In genomic region chr2:4582930-4583329, GRCm38 (mm10) we compare ENCODE assay signal across 24 mouse cellular contexts.
DNase-seq lines count a peak whose midpoint lies in the region; ATAC-seq lines count a peak whose summit lies in the region.
"Had no signal": no experiment of that assay in that cellular context is flagged by ENCODE, and none has a peak within 500 bp of the region (broad histone marks: within the 10 kb centered on the region; RNA-seq: fewer than 3 reads in every experiment).

No protein-coding gene starts in this region.

- no peak for ATAC-seq in embryonic facial prominence, embryonic 11.5 days (replicated peaks; ENCODE audit: insufficient number of reproducible peaks, low FRiP score, low TSS enrichment, low read depth)
- no peak for ATAC-seq in limb, embryonic 12.5 days (ENCODE audit: insufficient number of reproducible peaks, insufficient read depth, low FRiP score, low TSS enrichment, low read depth)
- ATAC-seq in hindbrain, embryonic 12.5 days (ENCODE audit: low FRiP score): no peak
- ATAC-seq: CD4-positive, CD25-positive, alpha-beta regulatory T cell, adult 4 months; forebrain, embryonic 14.5 days; hindbrain, postnatal 0 days had no signal

- H3K36me3 ChIP-seq in embryonic facial prominence, embryonic 11.5 days (replicated peaks; ENCODE audit: control insufficient read depth, insufficient read depth, low read depth, low read length): peaks cover 4% of the 10 kb centered on the region
- H3K36me3 ChIP-seq in embryonic facial prominence, embryonic 10.5 days (replicated peaks): peaks cover 83% of the 10 kb centered on the region
- peaks cover 62% of the 10 kb centered on the region for H3K36me3 ChIP-seq in limb, embryonic 12.5 days
- peaks cover 50% of the 10 kb centered on the region for H3K36me3 ChIP-seq in hindbrain, embryonic 12.5 days

- H3K9ac ChIP-seq in embryonic facial prominence, embryonic 11.5 days (replicated peaks; ENCODE audit: low read length): no peak overlapping the region
- H3K9ac ChIP-seq in limb, embryonic 12.5 days (replicated peaks): no peak overlapping the region
- H3K9ac ChIP-seq in hindbrain, embryonic 12.5 days: no peak overlapping the region
- H3K9ac ChIP-seq: hindbrain, embryonic 13.5 days had no signal

- no peaks in the 10 kb centered on the region for H3K27me3 ChIP-seq in embryonic facial prominence, embryonic 11.5 days (ENCODE audit: control insufficient read depth, insufficient read depth, low read length)
- H3K27me3 ChIP-seq in embryonic facial prominence, embryonic 10.5 days (replicated peaks; ENCODE audit: low read depth, poor library complexity, severe bottlenecking): no peaks in the 10 kb centered on the region
- no peaks in the 10 kb centered on the region for H3K27me3 ChIP-seq in limb, embryonic 12.5 days
- no peaks in the 10 kb centered on the region for H3K27me3 ChIP-seq in hindbrain, embryonic 12.5 days
- H3K27me3 ChIP-seq: hindbrain, embryonic 13.5 days had no signal

- H3K4me1 ChIP-seq in embryonic facial prominence, embryonic 11.5 days (ENCODE audit: control insufficient read depth, insufficient read depth, low read length): no peaks in the 10 kb centered on the region; the same call in 1 of the 2 replicates
- peaks cover 54% of the 10 kb centered on the region for H3K4me1 ChIP-seq in embryonic facial prominence, embryonic 10.5 days
- peaks cover 54% of the 10 kb centered on the region for H3K4me1 ChIP-seq in limb, embryonic 12.5 days (replicated peaks)
- H3K4me1 ChIP-seq in hindbrain, embryonic 12.5 days: peaks cover 19% of the 10 kb centered on the region

- H3K4me2 ChIP-seq in embryonic facial prominence, embryonic 11.5 days (ENCODE audit: low read depth, low read length): no peak overlapping the region
- no peak overlapping the region for H3K4me2 ChIP-seq in limb, embryonic 12.5 days
- H3K4me2 ChIP-seq in hindbrain, embryonic 12.5 days (replicated peaks): no peak overlapping the region
- H3K4me2 ChIP-seq: hindbrain, embryonic 13.5 days had no signal

- no peak overlapping the region for H3K4me3 ChIP-seq in embryonic facial prominence, embryonic 11.5 days (ENCODE audit: low read depth, low read length)
- no peak overlapping the region for H3K4me3 ChIP-seq in embryonic facial prominence, embryonic 10.5 days
- H3K4me3 ChIP-seq in limb, embryonic 12.5 days (replicated peaks): no peak overlapping the region
- no peak overlapping the region for H3K4me3 ChIP-seq in hindbrain, embryonic 12.5 days
- H3K4me3 ChIP-seq: forebrain, embryonic 10.5 days; gastrocnemius, adult 2 months; heart, embryonic 10.5 days; hindbrain, embryonic 13.5 days had no signal

- DNase-seq in embryonic facial prominence, embryonic 11.5 days (ENCODE audit: low spot score): no peak
- DNase-seq in embryonic facial prominence, embryonic 10.5 days (ENCODE audit: low spot score): no peak
- DNase-seq in fat pad, adult 2 months (ENCODE audit: extremely low read depth, low read depth, low spot score): peak; percentile 66
- DNase-seq in left cerebral cortex, adult 11 months (ENCODE audit: low spot score): no peak
- DNase-seq in right cerebral cortex, postnatal 36 days (ENCODE audit: low spot score in 2 of 2): no peak
- DNase-seq: adrenal gland, adult 8-10 months; adrenal gland, postnatal 36 days; B cell, adult 2 months; cerebellum, adult 2 months; cerebellum, postnatal 14 days; gastrocnemius, adult 2 months; gastrocnemius, postnatal 25 days; heart, adult 11 months; heart, postnatal 10 days; heart, postnatal 4 days had no signal

- no peaks in the 10 kb centered on the region for H3K9me3 ChIP-seq in embryonic facial prominence, embryonic 11.5 days (replicated peaks; ENCODE audit: control insufficient read depth, low read length)
- no peaks in the 10 kb centered on the region for H3K9me3 ChIP-seq in embryonic facial prominence, embryonic 10.5 days
- no peaks in the 10 kb centered on the region for H3K9me3 ChIP-seq in limb, embryonic 12.5 days
- no peaks in the 10 kb centered on the region for H3K9me3 ChIP-seq in hindbrain, embryonic 12.5 days (replicated peaks)
- H3K9me3 ChIP-seq: forebrain, embryonic 10.5 days; G1E; heart, embryonic 10.5 days; hindbrain, embryonic 13.5 days had no signal

- 0 out of 2 replicates have a peak overlapping the region, but pooled peaks have one; percentile 16 for H3K27ac ChIP-seq in embryonic facial prominence, embryonic 11.5 days (replicated peaks; ENCODE audit: low read depth, low read length)
- no peak overlapping the region for H3K27ac ChIP-seq in embryonic facial prominence, embryonic 10.5 days (replicated peaks)
- peak overlapping the region; percentile 69 for H3K27ac ChIP-seq in limb, embryonic 12.5 days
- no peak overlapping the region for H3K27ac ChIP-seq in hindbrain, embryonic 12.5 days
- H3K27ac ChIP-seq: forebrain, embryonic 10.5 days; heart, embryonic 10.5 days; hindbrain, embryonic 13.5 days; hindbrain, postnatal 0 days had no signal

- 78% methylated on average over 2 of the region's 2 CpGs for WGBS in embryonic facial prominence, embryonic 11.5 days
- 89% methylated on average over 2 of the region's 2 CpGs for WGBS in embryonic facial prominence, embryonic 10.5 days
- 67% methylated on average over 2 of the region's 2 CpGs for WGBS in limb, embryonic 12.5 days
- WGBS in hindbrain, embryonic 12.5 days: 83% methylated on average over 2 of the region's 2 CpGs

Comparison
In these comparisons a context has a peak if more than half of its experiments do, and no peak if none do; other contexts are left out.
1. H3K27ac ChIP-seq: peak in embryonic facial prominence, embryonic 11.5 days (single experiment) and limb, embryonic 12.5 days (single experiment); none in embryonic facial prominence, embryonic 10.5 days (single experiment) and hindbrain, embryonic 12.5 days (single experiment).